In genomic region chr10:128231146-128231545, GRCm38 (mm10) we compare ENCODE assay signal across 8 mouse cellular contexts. TPM values are rescaled to one million over a fixed set of nuclear protein-coding genes. Genes with fewer than 3 reads are reported as not detected.
DNase-seq lines count a peak whose midpoint lies in the region; ATAC-seq and TF ChIP-seq lines count a peak whose summit lies in the region.

No protein-coding gene starts in this region.

- H3K79me2 ChIP-seq in MEL (ENCODE audit: control insufficient read depth, insufficient read depth, low read length, poor library complexity): peaks cover 14% of the 10 kb centered on the region

- peaks cover 8% of the 10 kb centered on the region for H3K4me1 ChIP-seq in heart, embryonic 15.5 days (replicated peaks)
- H3K4me1 ChIP-seq in MEL (ENCODE audit: control insufficient read depth in 1 of 2, insufficient read depth in 2 of 2, low read length in 2 of 2): peaks cover 5 to 11% of the 10 kb centered on the region in 2 experiments
- H3K4me1 ChIP-seq in hindbrain, embryonic 13.5 days (replicated peaks): peaks cover 9% of the 10 kb centered on the region; the same call in 1 of the 2 replicates
- peaks cover 12% of the 10 kb centered on the region for H3K4me1 ChIP-seq in midbrain, embryonic 15.5 days

- TF ChIP-seq POLR2A in MEL (IDR thresholded peaks at IDR 0.05; ENCODE audit: control insufficient read depth in 1 of 2, insufficient read depth in 1 of 2, low read depth in 1 of 2, low read length in 2 of 2, poor library complexity in 1 of 2): no peak

- H3K9ac ChIP-seq in heart, embryonic 15.5 days: peak overlapping the region; percentile 74
- H3K9ac ChIP-seq in MEL (ENCODE audit: control insufficient read depth, low read depth, low read length, poor library complexity, severe bottlenecking): peak overlapping the region; percentile 94
- H3K9ac ChIP-seq in hindbrain, embryonic 13.5 days: peak overlapping the region; percentile 82; the same call in 1 of the 2 replicates
- H3K9ac ChIP-seq in midbrain, embryonic 15.5 days: peak overlapping the region; percentile 83; the same call in 1 of the 2 replicates

- peak overlapping the region; percentile 70 for H3K4me3 ChIP-seq in heart, embryonic 15.5 days
- H3K4me3 ChIP-seq in MEL (ENCODE audit: control insufficient read depth in 1 of 2, insufficient read depth in 1 of 2, low read depth in 2 of 2, low read length in 2 of 2): peak overlapping the region; percentile 79 to 85
- H3K4me3 ChIP-seq in hindbrain, embryonic 13.5 days: peak overlapping the region; percentile 69
- peak overlapping the region; percentile 95 for H3K4me3 ChIP-seq in midbrain, embryonic 15.5 days

- H3K9me3 ChIP-seq in heart, embryonic 15.5 days (replicated peaks): no peaks in the 10 kb centered on the region
- H3K9me3 ChIP-seq in MEL (replicated peaks; ENCODE audit: insufficient read depth, low read length): no peaks in the 10 kb centered on the region
- H3K9me3 ChIP-seq in hindbrain, embryonic 13.5 days: no peaks in the 10 kb centered on the region
- H3K9me3 ChIP-seq in midbrain, embryonic 15.5 days: no peaks in the 10 kb centered on the region

- no peak for ATAC-seq in heart, embryonic 15.5 days (replicated peaks; ENCODE audit: insufficient number of reproducible peaks, insufficient read depth, low FRiP score, low read depth)
- no peak for ATAC-seq in hindbrain, embryonic 13.5 days (ENCODE audit: low FRiP score)
- ATAC-seq in midbrain, embryonic 15.5 days (replicated peaks): no peak

- peak overlapping the region; percentile 94 for H3K27ac ChIP-seq in heart, embryonic 15.5 days
- H3K27ac ChIP-seq in MEL (ENCODE audit: control insufficient read depth, low read depth, low read length): peak overlapping the region; percentile 93
- H3K27ac ChIP-seq in hindbrain, embryonic 13.5 days: no peak overlapping the region
- no peak overlapping the region; the same call in 1 of the 2 replicates for H3K27ac ChIP-seq in midbrain, embryonic 15.5 days

- no peaks in the 10 kb centered on the region for H3K27me3 ChIP-seq in heart, embryonic 15.5 days
- no peaks in the 10 kb centered on the region for H3K27me3 ChIP-seq in MEL (ENCODE audit: control insufficient read depth in 1 of 2, insufficient read depth in 2 of 2, low read length in 2 of 2)
- no peaks in the 10 kb centered on the region for H3K27me3 ChIP-seq in hindbrain, embryonic 13.5 days
- no peaks in the 10 kb centered on the region for H3K27me3 ChIP-seq in midbrain, embryonic 15.5 days (replicated peaks)

- intact Hi-C loops in heart, postnatal 14 days (cut with DNase I): no loop called here

- WGBS in heart, embryonic 15.5 days: 14% methylated on average over 5 of the region's 5 CpGs
- 21% methylated on average over 5 of the region's 5 CpGs for WGBS in hindbrain, embryonic 13.5 days
- WGBS in midbrain, embryonic 15.5 days: 17% methylated on average over 5 of the region's 5 CpGs

- TF ChIP-seq EP300 in MEL (IDR thresholded peaks at IDR 0.05; ENCODE audit: low read depth in 1 of 2, low read length in 2 of 2): no peak

- no peak for TF ChIP-seq RAD21 in MEL (IDR thresholded peaks at IDR 0.05; ENCODE audit: low read depth, low read length)

- H3K36me3 ChIP-seq in heart, embryonic 15.5 days: no peaks in the 10 kb centered on the region; the same call in 1 of the 2 replicates
- H3K36me3 ChIP-seq in MEL (ENCODE audit: control insufficient read depth in 1 of 2, insufficient read depth in 2 of 2, low read length in 2 of 2): peaks cover 0 to 11% of the 10 kb centered on the region in 2 experiments; a peak in 2 of 4 replicates
- H3K36me3 ChIP-seq in hindbrain, embryonic 13.5 days: no peaks in the 10 kb centered on the region
- no peaks in the 10 kb centered on the region for H3K36me3 ChIP-seq in midbrain, embryonic 15.5 days (replicated peaks)

- no peak for TF ChIP-seq CTCF in MEL (IDR thresholded peaks at IDR 0.05 in 2 of 3, conservative IDR thresholded peaks at IDR 0.05 in 1 of 3; ENCODE audit: control insufficient read depth in 1 of 3, insufficient read depth in 1 of 3, low read depth in 2 of 3, low read length in 3 of 3, poor library complexity in 1 of 3, severe bottlenecking in 1 of 3)

- H3K4me2 ChIP-seq in heart, embryonic 15.5 days: peak overlapping the region; percentile 82
- H3K4me2 ChIP-seq in hindbrain, embryonic 13.5 days: peak overlapping the region; percentile 63
- peak overlapping the region; percentile 60 for H3K4me2 ChIP-seq in midbrain, embryonic 15.5 days

- DNase-seq in heart, postnatal 14 days: no peak
- peak; percentile 62 for DNase-seq in MEL (ENCODE audit: low read depth, low spot score)
- DNase-seq in cerebellum, adult 9-11 months: no peak
- no peak for DNase-seq in right cerebral cortex, postnatal 14 days
- DNase-seq in kidney, adult 18-20 months: no peak

TF ChIP-seq in MEL, 35 proteins besides CTCF, POLR2A, EP300 and RAD21:
- 0 out of 2 replicates have a peak, but pooled peaks have one; percentile 10 for TF ChIP-seq RCOR1 (IDR thresholded peaks at IDR 0.05; ENCODE audit: low read depth, low read length)
- no peak for TF ChIP-seq ZC3H11A (IDR thresholded peaks at IDR 0.05; ENCODE audit: low read depth, low read length)
- TF ChIP-seq MYB (IDR thresholded peaks at IDR 0.05; ENCODE audit: low read depth, low read length): no peak

RNA-seq across cellular contexts. Expression of gene Timeless, which starts 0.7 kb away (rescaled TPM):
- polyA plus RNA-seq in heart, embryonic 15.5 days (2015; fragmentation: Nextera tagmentation; extraction: Ambion mirVana): 22.3 and 32.1 TPM in 2 replicates
- total RNA-seq in heart, postnatal 14 days (2021): 10 to 100 TPM in 1 of 2 experiments, 1 to 10 TPM in 1; 6.6 to 11.1 TPM
- total RNA-seq in MEL (2012; rRNA removed): 49.3 and 50.2 TPM in 2 replicates
- 100 to 1,000 TPM in 1 of 2 experiments, 10 to 100 TPM in 1; 89.8 to 627 TPM for polyA plus RNA-seq in MEL (2012; ENCODE audit: insufficient read depth in 1 of 2, insufficient read length in 2 of 2, low read depth in 1 of 2, low replicate concordance in 2 of 2, missing spikeins in 1 of 2)
- polyA plus RNA-seq in hindbrain, embryonic 13.5 days (2015; fragmentation: Nextera tagmentation; extraction: Ambion mirVana): 24.6 and 29.5 TPM in 2 replicates
- 17.8 and 20.5 TPM in 2 replicates for polyA plus RNA-seq in midbrain, embryonic 15.5 days (2015; fragmentation: Nextera tagmentation; extraction: Ambion mirVana)

RNA-seq across cellular contexts. Expression of gene Mip, which starts 5.5 kb away (rescaled TPM):
- 0.08 TPM in 1 of 2 replicates, not detected in the other for polyA plus RNA-seq in heart, embryonic 15.5 days (2015; fragmentation: Nextera tagmentation; extraction: Ambion mirVana)
- not detected for total RNA-seq in heart, postnatal 14 days (2021)
- not detected in 2 replicates for total RNA-seq in MEL (2012; rRNA removed)
- under 1 TPM in 1 of 2 experiments, not detected in 1; 0.04 TPM for polyA plus RNA-seq in MEL (2012; ENCODE audit: insufficient read depth in 1 of 2, insufficient read length in 2 of 2, low read depth in 1 of 2, low replicate concordance in 2 of 2, missing spikeins in 1 of 2)
- polyA plus RNA-seq in hindbrain, embryonic 13.5 days (2015; fragmentation: Nextera tagmentation; extraction: Ambion mirVana): 0.14 and 0.21 TPM in 2 replicates
- 0.09 TPM in 1 of 2 replicates, not detected in the other for polyA plus RNA-seq in midbrain, embryonic 15.5 days (2015; fragmentation: Nextera tagmentation; extraction: Ambion mirVana)

RNA-seq across cellular contexts. Expression of gene Spryd4, which starts 19.5 kb away (rescaled TPM):
- 37.9 and 38.6 TPM in 2 replicates for polyA plus RNA-seq in heart, embryonic 15.5 days (2015; fragmentation: Nextera tagmentation; extraction: Ambion mirVana)
- total RNA-seq in heart, postnatal 14 days (2021): 10 to 100 TPM; 40.5 to 43.3 TPM
- 13.8 and 17.2 TPM in 2 replicates for total RNA-seq in MEL (2012; rRNA removed)
- 10 to 100 TPM in 1 of 2 experiments, not detected in 1; 19.6 TPM for polyA plus RNA-seq in MEL (2012; ENCODE audit: insufficient read depth in 1 of 2, insufficient read length in 2 of 2, low read depth in 1 of 2, low replicate concordance in 2 of 2, missing spikeins in 1 of 2)
- polyA plus RNA-seq in hindbrain, embryonic 13.5 days (2015; fragmentation: Nextera tagmentation; extraction: Ambion mirVana): 19.6 and 21.7 TPM in 2 replicates
- polyA plus RNA-seq in midbrain, embryonic 15.5 days (2015; fragmentation: Nextera tagmentation; extraction: Ambion mirVana): 20.2 and 21.4 TPM in 2 replicates

RNA-seq across cellular contexts. Expression of gene Apon, which starts 22.8 kb away (rescaled TPM):
- polyA plus RNA-seq in heart, embryonic 15.5 days (2015; fragmentation: Nextera tagmentation; extraction: Ambion mirVana): 0.10 and 0.14 TPM in 2 replicates
- under 1 TPM in 1 of 2 experiments, not detected in 1; 0.19 TPM for total RNA-seq in heart, postnatal 14 days (2021)
- 0.27 and 0.46 TPM in 2 replicates for total RNA-seq in MEL (2012; rRNA removed)
- under 1 TPM in 1 of 2 experiments, not detected in 1; 0.46 TPM for polyA plus RNA-seq in MEL (2012; ENCODE audit: insufficient read depth in 1 of 2, insufficient read length in 2 of 2, low read depth in 1 of 2, low replicate concordance in 2 of 2, missing spikeins in 1 of 2)
- polyA plus RNA-seq in hindbrain, embryonic 13.5 days (2015; fragmentation: Nextera tagmentation; extraction: Ambion mirVana): 0.18 and 0.27 TPM in 2 replicates
- polyA plus RNA-seq in midbrain, embryonic 15.5 days (2015; fragmentation: Nextera tagmentation; extraction: Ambion mirVana): not detected in 2 replicates

RNA-seq across cellular contexts. Expression of gene Gls2, which starts 36.9 kb away (rescaled TPM):
- 0.58 and 0.66 TPM in 2 replicates for polyA plus RNA-seq in heart, embryonic 15.5 days (2015; fragmentation: Nextera tagmentation; extraction: Ambion mirVana)
- total RNA-seq in heart, postnatal 14 days (2021): under 1 TPM; 0.60 to 0.90 TPM
- 11.8 and 15.6 TPM in 2 replicates for total RNA-seq in MEL (2012; rRNA removed)
- polyA plus RNA-seq in MEL (2012; ENCODE audit: insufficient read depth in 1 of 2, insufficient read length in 2 of 2, low read depth in 1 of 2, low replicate concordance in 2 of 2, missing spikeins in 1 of 2): 10 to 100 TPM in 1 of 2 experiments, not detected in 1; 17.8 TPM
- polyA plus RNA-seq in hindbrain, embryonic 13.5 days (2015; fragmentation: Nextera tagmentation; extraction: Ambion mirVana): 0.75 and 1.3 TPM in 2 replicates
- 1.2 and 1.7 TPM in 2 replicates for polyA plus RNA-seq in midbrain, embryonic 15.5 days (2015; fragmentation: Nextera tagmentation; extraction: Ambion mirVana)

Comparison
In these comparisons a context has a peak if more than half of its experiments do, and no peak if none do; other contexts are left out.
1. H3K27ac ChIP-seq: peak in heart, embryonic 15.5 days (single experiment) and MEL (single experiment); none in hindbrain, embryonic 13.5 days (single experiment) and midbrain, embryonic 15.5 days (single experiment).
2. Peak in every context shown above with its lines, with median percentiles within 50 percentile points of each other: H3K4me2 ChIP-seq, H3K4me3 ChIP-seq and H3K9ac ChIP-seq.